Mouse (Mus musculus) liver, embryonic 13.5 days (tissue): ENCODE data around the gene Olfr1338. TPM values are rescaled to one million over a fixed set of nuclear protein-coding genes. Genes with fewer than 3 reads are reported as not detected.
"Not testable (repeated sequence)": the region's sequence is repeated elsewhere in the genome, so short reads cannot be mapped to it uniquely, and the experiment has no call there.

ENCODE experiments used
- ATAC-seq: fragments of 200-750 bp; cut with Nextera tagmentation; 2 replicates; pipeline ENCODE4 v1.8.0; 2017; ENCODE audit warnings: low read depth, mild to moderate bottlenecking, moderate number of reproducible peaks, moderate library complexity
- DNase-seq: peaks from one replicate; pipeline ENCODE4 v3.0.0; 2022
- H3K27ac ChIP-seq: fragments of 300-500 bp; sonication (generic); 2 replicates; pipeline ENCODE4 v1.5.1; 2015; ENCODE audit warnings: moderate library complexity, mild to moderate bottlenecking, inconsistent platforms
- H3K27me3 ChIP-seq: fragments of 300-500 bp; sonication (generic); 2 replicates; pipeline ENCODE4 v1.6.1; 2015; ENCODE audit warnings: mild to moderate bottlenecking, inconsistent platforms
- H3K36me3 ChIP-seq: fragments of 300-500 bp; sonication (generic); 2 replicates; pipeline ENCODE4 v1.6.1; 2015; ENCODE audit warnings: mild to moderate bottlenecking, inconsistent platforms
- H3K4me1 ChIP-seq: fragments of 300-500 bp; sonication (generic); replicated peaks from 2 replicates; pipeline ENCODE4 v1.6.1; 2015; ENCODE audit warnings: inconsistent platforms
- H3K4me2 ChIP-seq: fragments of 300-500 bp; sonication (generic); 2 replicates; pipeline ENCODE4 v1.6.1; 2015; ENCODE audit warnings: inconsistent platforms, mild to moderate bottlenecking, moderate library complexity
- H3K4me3 ChIP-seq: fragments of 300-500 bp; sonication (generic); replicated peaks from 2 replicates; pipeline ENCODE4 v1.5.1; 2015; ENCODE audit warnings: mild to moderate bottlenecking, inconsistent platforms
- H3K9ac ChIP-seq: fragments of 300-500 bp; sonication (generic); 2 replicates; pipeline ENCODE4 v1.6.1; 2015; ENCODE audit warnings: mild to moderate bottlenecking, inconsistent platforms
- H3K9me3 ChIP-seq: fragments of 300-500 bp; sonication (generic); replicated peaks from 2 replicates; pipeline ENCODE4 v1.6.1; 2016; ENCODE audit warnings: inconsistent platforms
- WGBS: fragments of 180-500 bp; shearing (Covaris S2); methylation state at CpG from one replicate; pipeline ENCODE4 v1.1.7; 2015; ENCODE audit not compliant: insufficient replicate concordance; 5-methylcytosine and 5-hydroxymethylcytosine counted together
- polyA plus RNA-seq: library from polyadenylated mRNA; unstranded; fragments of >200 nt; fragmentation: Nextera tagmentation; extraction: Ambion mirVana; gene quantifications from 2 replicates; pipeline ENCODE4 v1.2.1, GENCODE M21; 2015

Olfr1338 gene
- polyA plus RNA-seq: not detected in 2 replicates

- no peak within 1 kb of the TSS for H3K4me2 ChIP-seq
- H3K27me3 ChIP-seq: no peaks in the 10 kb centered on the region
- H3K9me3 ChIP-seq: no peaks in the 10 kb centered on the region
- ATAC-seq (no peak), DNase-seq (no peak)
- no peak within 1 kb of the TSS for H3K9ac ChIP-seq
- no peak within 1 kb of the TSS for H3K4me3 ChIP-seq
- H3K27ac ChIP-seq: no peak within 1 kb of the TSS
- H3K4me1 ChIP-seq: no peaks in the 10 kb centered on the region
- 52% methylated on average over 1 of the region's 1 CpGs for WGBS
- no peaks in the 10 kb centered on the region for H3K36me3 ChIP-seq
These were observed at the start of gene Olfr1338 for GRCm38 (mm10) chr4:118758637-118759036. Gene Olfr1338 (minus strand): TSS chr4:118758737.

DNA sequence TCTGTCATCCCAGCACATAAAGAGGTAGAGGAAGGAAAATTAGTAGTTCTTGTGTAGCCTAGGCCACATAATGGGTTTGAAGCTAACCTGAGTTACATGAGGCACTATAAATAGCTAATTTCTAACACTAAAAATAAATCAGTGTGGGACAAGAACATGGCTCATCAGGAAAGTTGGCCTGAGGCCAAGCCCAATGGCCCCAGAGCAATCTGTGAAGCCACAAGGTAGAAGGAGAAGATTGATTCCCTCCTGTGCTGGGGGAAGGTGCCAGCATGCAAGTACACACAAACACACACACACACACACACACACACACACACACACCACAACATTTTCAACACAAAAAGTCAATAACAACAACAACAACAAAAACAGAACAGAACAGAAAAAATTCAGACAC, 34.3 kb upstream of the Olfr1338 start:
- H3K9ac ChIP-seq, ATAC-seq, DNase-seq, H3K4me3 ChIP-seq, H3K4me2 ChIP-seq, H3K27ac ChIP-seq, H3K4me1 ChIP-seq, H3K9me3 ChIP-seq, H3K36me3 ChIP-seq, H3K27me3 ChIP-seq: not testable (repeated sequence)

DNA sequence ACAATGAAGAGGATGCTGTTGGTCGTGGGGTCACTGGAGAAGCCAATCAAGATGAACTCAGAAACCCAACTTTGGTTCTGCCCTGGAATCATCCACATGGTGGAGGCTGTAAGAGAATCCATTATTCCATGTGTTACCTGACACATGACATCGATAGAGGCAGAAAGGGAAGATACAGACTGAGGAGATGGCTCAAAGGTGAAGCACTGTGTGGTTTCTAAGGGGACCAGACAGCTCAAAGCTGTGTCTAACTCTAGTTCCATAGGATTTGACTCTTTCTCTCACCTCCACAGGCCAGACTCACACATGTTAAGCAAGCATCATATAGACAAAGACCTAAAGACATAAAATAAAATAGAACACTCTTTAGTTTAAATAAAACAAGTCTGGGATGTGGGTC, 23.9 kb upstream of the Olfr1338 start, which contains the start of gene Olfr1337:
TSS of gene Olfr1337 (minus strand) at position 101 of the 400 bp plus-strand sequence.
- no peak within 1 kb of the TSS for H3K4me3 ChIP-seq
- H3K27me3 ChIP-seq: no peaks in the 10 kb centered on the region
- no peak within 1 kb of the TSS for H3K4me2 ChIP-seq
- no peaks in the 10 kb centered on the region for H3K36me3 ChIP-seq
- no peak within 1 kb of the TSS for H3K27ac ChIP-seq
- no peaks in the 10 kb centered on the region for H3K9me3 ChIP-seq
- ATAC-seq (no peak), DNase-seq (no peak)
- whole genome bisulfite sequencing: 35% methylated on average over 2 of the region's 2 CpGs
- H3K9ac ChIP-seq: no peak within 1 kb of the TSS
- H3K4me1 ChIP-seq: no peaks in the 10 kb centered on the region

DNA sequence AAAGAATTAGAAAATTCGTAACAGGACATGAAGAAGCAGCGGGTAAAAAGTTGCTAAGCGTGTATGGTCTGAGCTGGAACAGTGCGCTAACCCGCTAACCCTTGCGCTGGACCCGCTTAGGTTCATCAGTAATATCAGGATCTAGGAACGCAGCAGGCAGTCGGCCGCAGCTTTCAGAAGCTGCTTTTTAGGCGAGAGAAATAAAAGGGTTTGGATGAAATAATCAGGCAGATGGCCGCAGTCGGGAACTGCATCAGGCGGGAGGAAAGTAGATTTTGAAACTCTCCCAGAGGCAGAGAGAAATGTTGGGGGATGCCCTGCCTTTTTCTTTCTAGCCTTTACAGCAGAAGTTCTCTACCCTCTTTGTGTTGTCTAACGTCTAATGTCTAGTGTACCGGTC, 16.7 kb downstream of the Olfr1338 start:
- peaks cover 21% of the 10 kb centered on the region for H3K27me3 ChIP-seq

GRCm38 (mm10) chr4:118740988-118741698, 17.4 kb downstream of the Olfr1338 start:
- no peak for ATAC-seq
- peaks cover 21% of the 10 kb centered on the region for H3K27me3 ChIP-seq
- no peaks in the 10 kb centered on the region for H3K9me3 ChIP-seq
- no peaks in the 10 kb centered on the region for H3K4me1 ChIP-seq
- no peak overlapping the region for H3K9ac ChIP-seq
- no peak overlapping the region for H3K27ac ChIP-seq
- H3K4me3 ChIP-seq: no peak overlapping the region
- 7% methylated on average over 11 of the region's 11 CpGs for WGBS
- no peaks in the 10 kb centered on the region for H3K36me3 ChIP-seq
- H3K4me2 ChIP-seq: no peak overlapping the region
- no peak for DNase-seq

More for the DNA sequence above, 16.7 kb downstream of the Olfr1338 start:
- Histone ChIP-seq H3K27ac (no peak overlapping the region), H3K4me1 (no peaks in the 10 kb centered on the region), H3K36me3 (no peaks in the 10 kb centered on the region), H3K4me3 (no peak overlapping the region), H3K4me2 (no peak overlapping the region), H3K9ac (no peak overlapping the region), H3K9me3 (no peaks in the 10 kb centered on the region; the same call in 1 of the 2 replicates)
- WGBS: 11% methylated on average over 16 of the region's 16 CpGs
- ATAC-seq (no peak), DNase-seq (no peak)

DNA sequence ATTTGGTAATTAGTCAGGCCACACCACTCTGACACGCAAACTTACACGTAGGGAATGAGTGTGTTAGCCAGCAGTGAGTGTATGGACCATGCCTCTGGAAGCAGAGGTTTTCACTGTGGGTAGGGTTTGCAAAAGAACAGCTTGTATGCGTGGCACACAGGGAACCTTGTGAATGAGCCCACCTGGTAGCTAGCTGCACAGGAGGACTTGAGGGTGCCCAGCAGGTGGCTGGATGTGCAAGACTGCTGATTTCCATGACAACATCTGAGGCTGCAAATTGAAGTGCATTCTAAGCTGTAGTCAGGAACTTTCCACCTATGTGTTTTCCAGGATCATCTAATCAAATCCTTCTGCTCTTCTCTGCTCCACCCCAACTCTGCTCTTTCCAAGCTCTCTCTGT, 19.0 kb downstream of the Olfr1338 start:
- DNase-seq (no peak), ATAC-seq (no peak)
- no peaks in the 10 kb centered on the region for H3K9me3 ChIP-seq
- no peak overlapping the region for H3K4me3 ChIP-seq
- H3K27me3 ChIP-seq: peaks cover 21% of the 10 kb centered on the region
- H3K9ac ChIP-seq: no peak overlapping the region
- H3K36me3 ChIP-seq: no peaks in the 10 kb centered on the region
- no peak overlapping the region for H3K27ac ChIP-seq
- WGBS: 41% methylated on average over 3 of the region's 3 CpGs
- no peaks in the 10 kb centered on the region for H3K4me1 ChIP-seq
- no peak overlapping the region for H3K4me2 ChIP-seq

DNA sequence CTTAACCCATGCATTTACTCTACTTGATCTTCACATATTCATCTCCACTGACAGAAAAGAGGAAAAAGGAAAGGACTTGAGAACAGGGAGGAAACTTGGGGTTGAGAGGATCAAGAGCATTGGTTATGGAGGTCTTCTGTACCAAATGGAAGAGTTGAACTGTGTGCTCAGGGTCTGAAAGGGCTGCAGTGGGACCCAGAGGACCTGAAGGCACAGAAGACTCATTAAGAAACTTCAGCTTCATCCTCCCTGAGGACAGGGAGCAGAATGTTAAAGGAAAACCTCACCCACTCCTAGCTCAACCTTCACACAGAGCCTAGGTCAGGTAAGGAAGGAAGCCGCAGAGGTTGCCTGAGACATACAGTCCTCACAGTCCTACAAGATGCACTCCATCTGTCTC, 26.7 kb downstream of the Olfr1338 start, which contains the start of gene Olfr1339:
TSS of gene Olfr1339 (plus strand) at position 301 of the 400 bp plus-strand sequence.
- H3K27ac ChIP-seq: no peak within 1 kb of the TSS
- no peak within 1 kb of the TSS for H3K9ac ChIP-seq
- ATAC-seq (no peak), DNase-seq (no peak)
- no peaks in the 10 kb centered on the region for H3K4me1 ChIP-seq
- H3K27me3 ChIP-seq: no peaks in the 10 kb centered on the region
- 83% methylated on average over 1 of the region's 1 CpGs for WGBS
- H3K36me3 ChIP-seq: no peaks in the 10 kb centered on the region
- no peak within 1 kb of the TSS for H3K4me2 ChIP-seq
- H3K4me3 ChIP-seq: no peak within 1 kb of the TSS
- no peaks in the 10 kb centered on the region for H3K9me3 ChIP-seq

DNA sequence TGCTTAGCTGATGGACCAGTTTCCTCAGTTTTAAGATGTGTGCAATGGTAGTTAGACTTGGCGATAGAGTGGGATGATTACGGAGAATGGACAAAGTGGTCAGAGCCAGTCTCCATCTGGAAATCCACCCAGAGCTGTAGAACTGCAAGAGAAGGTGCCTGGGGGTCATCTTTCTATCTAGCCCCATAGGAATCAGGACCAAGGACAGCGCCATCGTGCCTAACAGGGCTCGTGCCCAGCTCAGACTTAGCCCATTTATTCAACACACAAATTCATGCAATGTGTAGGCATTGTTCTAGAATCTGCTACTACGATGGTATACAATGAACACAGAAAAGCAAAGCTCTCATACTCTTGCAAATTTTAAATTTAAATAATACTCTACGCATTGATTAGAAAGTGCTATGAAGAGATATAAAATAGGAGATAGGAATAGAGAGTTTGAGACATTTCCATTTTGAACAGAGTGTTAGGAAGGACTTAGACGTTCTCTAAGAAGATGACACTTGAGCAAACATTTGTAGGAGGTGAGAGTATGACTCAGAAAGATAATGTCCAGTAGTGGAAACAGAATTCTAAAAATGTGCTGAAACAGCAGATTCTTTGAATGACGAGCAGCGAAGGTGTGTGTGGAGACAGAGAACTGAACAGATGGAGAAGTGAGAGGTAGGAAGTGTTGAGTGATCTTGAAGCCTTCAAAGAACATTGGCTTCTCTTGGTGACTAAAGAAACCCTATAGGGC, 36.6 kb downstream of the Olfr1338 start:
- Histone ChIP-seq H3K4me1 (no peaks in the 10 kb centered on the region), H3K9me3 (no peaks in the 10 kb centered on the region), H3K27me3 (no peaks in the 10 kb centered on the region), H3K4me3 (no peak overlapping the region), H3K4me2 (no peak overlapping the region), H3K36me3 (no peaks in the 10 kb centered on the region), H3K27ac (no peak overlapping the region), H3K9ac (no peak overlapping the region)
- 37% methylated on average over 10 of the region's 10 CpGs for WGBS
- ATAC-seq (no peak), DNase-seq (no peak)

DNA sequence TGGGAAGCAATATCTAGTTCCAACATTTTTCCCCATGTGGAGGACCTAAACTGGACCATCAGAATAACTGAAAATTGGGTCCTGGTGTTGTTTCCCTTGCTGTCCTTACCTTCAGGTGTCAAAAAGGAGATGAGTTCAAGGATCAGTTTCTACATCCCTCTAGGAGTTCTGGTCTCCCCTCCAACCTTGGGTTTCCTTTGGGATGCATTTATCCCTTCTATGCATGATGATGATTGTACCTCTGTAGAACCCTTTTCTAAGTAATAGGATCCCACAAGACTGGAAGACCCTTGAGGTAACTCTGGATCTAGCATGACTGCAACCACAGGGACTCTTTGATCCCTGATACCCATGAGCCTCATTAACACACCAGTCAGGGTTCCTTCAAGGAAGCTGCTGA, 38.7 kb downstream of the Olfr1338 start, which contains the start of gene Olfr1340:
TSS of gene Olfr1340 (plus strand) at position 301 of the 400 bp plus-strand sequence.
- ATAC-seq (no peak), DNase-seq (no peak)
- Histone ChIP-seq H3K9ac (no peak within 1 kb of the TSS), H3K4me1 (no peaks in the 10 kb centered on the region), H3K4me2 (no peak within 1 kb of the TSS), H3K27ac (no peak within 1 kb of the TSS), H3K9me3 (no peaks in the 10 kb centered on the region), H3K4me3 (no peak within 1 kb of the TSS), H3K36me3 (no peaks in the 10 kb centered on the region), H3K27me3 (no peaks in the 10 kb centered on the region)

DNA sequence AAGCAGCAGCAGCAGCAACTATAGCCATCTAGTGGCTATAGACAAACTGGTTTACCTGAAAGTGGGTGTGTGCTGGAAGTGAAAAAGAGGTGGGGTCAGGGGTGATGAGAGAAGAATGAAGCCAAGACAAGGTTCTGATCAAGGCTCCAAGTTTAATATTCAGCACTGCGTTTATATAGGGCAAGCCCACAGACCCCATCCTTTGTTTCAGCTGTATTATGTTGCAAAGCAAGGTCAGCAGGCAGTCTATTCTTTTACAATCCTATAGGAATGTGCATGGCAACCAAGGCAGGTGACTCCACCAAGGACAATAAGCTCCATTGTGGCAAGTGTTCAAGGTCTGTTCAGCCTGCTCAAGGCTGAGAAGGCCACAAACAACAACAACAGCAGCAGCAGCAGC, 46.9 kb downstream of the Olfr1338 start:
- Histone ChIP-seq H3K9me3 (no peaks in the 10 kb centered on the region), H3K9ac (no peak overlapping the region), H3K4me2 (no peak overlapping the region), H3K4me3 (no peak overlapping the region), H3K27me3 (no peaks in the 10 kb centered on the region), H3K27ac (no peak overlapping the region), H3K4me1 (no peaks in the 10 kb centered on the region), H3K36me3 (no peaks in the 10 kb centered on the region)
- 40% methylated on average over 1 of the region's 1 CpGs for WGBS
- DNase-seq (no peak), ATAC-seq (no peak)

GRCm38 (mm10) chr4:118708086-118708485, 50.5 kb downstream of the Olfr1338 start:
- no peak overlapping the region for H3K4me2 ChIP-seq
- no peak overlapping the region for H3K4me3 ChIP-seq
- ATAC-seq (no peak), DNase-seq (no peak)
- H3K27me3 ChIP-seq: no peaks in the 10 kb centered on the region
- H3K9me3 ChIP-seq: no peaks in the 10 kb centered on the region
- no peak overlapping the region for H3K27ac ChIP-seq
- 57% methylated on average over 5 of the region's 5 CpGs for WGBS
- H3K36me3 ChIP-seq: no peaks in the 10 kb centered on the region
- H3K9ac ChIP-seq: no peak overlapping the region
- no peaks in the 10 kb centered on the region for H3K4me1 ChIP-seq

DNA sequence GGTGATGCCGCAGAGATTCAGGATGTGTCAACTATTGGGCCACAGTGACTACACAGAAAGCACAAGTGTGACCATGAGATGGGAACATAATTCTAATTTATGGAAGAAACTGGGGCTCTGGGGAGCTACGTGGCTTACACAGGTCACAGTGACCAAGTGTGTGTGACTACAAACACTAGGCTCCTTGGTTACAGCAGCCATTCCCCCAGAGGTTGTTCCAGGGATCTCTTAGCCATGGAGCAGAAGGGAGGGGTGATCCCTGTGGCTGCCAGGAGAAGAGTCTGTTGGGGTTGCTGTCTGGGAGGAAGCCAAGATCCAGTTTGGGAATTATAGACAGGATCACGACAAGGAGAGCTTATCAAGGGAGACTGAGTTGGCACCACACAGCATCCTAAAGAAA, 55.3 kb downstream of the Olfr1338 start, which contains the start of gene Olfr1341:
TSS of gene Olfr1341 (plus strand) at position 301 of the 400 bp plus-strand sequence.
- 49% methylated on average over 3 of the region's 3 CpGs for WGBS
- no peak for ATAC-seq

More for the DNA sequence above, 55.3 kb downstream of the Olfr1338 start, which contains the start of gene Olfr1341:
- Histone ChIP-seq H3K4me2 (no peak within 1 kb of the TSS), H3K9ac (no peak within 1 kb of the TSS), H3K27ac (no peak within 1 kb of the TSS), H3K4me3 (no peak within 1 kb of the TSS), H3K27me3 (no peaks in the 10 kb centered on the region), H3K36me3 (no peaks in the 10 kb centered on the region), H3K4me1 (no peaks in the 10 kb centered on the region), H3K9me3 (no peaks in the 10 kb centered on the region)
- no peak for DNase-seq
